Mouse (Mus musculus) MEL (cell line): Measurements from ENCODE around the gene Selenon. TPM values are rescaled to one million over a fixed set of nuclear protein-coding genes. Genes with fewer than 3 reads are reported as not detected.

ENCODE experiments used
- DNase-seq: peaks from one replicate; pipeline ENCODE4 v3.0.0; 2011; ENCODE audit warnings: low read depth, low spot score
- H3K27ac ChIP-seq: 2 replicates; pipeline ENCODE4 v1.5.1; 2012; ENCODE audit warnings: low read depth, mild to moderate bottlenecking, control low read depth, low read length, moderate library complexity; ENCODE audit not compliant: control insufficient read depth
- H3K27me3 ChIP-seq, 2 experiments: fragments of 150-350 bp in 1 of 2; sonication (generic) in 1 of 2; 2 replicates each; pipeline ENCODE4 v1.6.1; 2012; ENCODE audit warnings: low read length in 2 of 2, mild to moderate bottlenecking in 2 of 2, improper control_type of control experiment in 1 of 2, moderate library complexity in 1 of 2; ENCODE audit not compliant: insufficient read depth in 2 of 2, control insufficient read depth in 1 of 2
- H3K36me3 ChIP-seq, 2 experiments: 2 replicates each; pipeline ENCODE4 v1.6.1; 2012 to 2014; ENCODE audit warnings: low read length in 2 of 2, improper control_type of control experiment in 1 of 2, inconsistent platforms in 1 of 2, mild to moderate bottlenecking in 1 of 2; ENCODE audit not compliant: insufficient read depth in 2 of 2, control insufficient read depth in 1 of 2
- H3K4me1 ChIP-seq, 2 experiments: fragments of 150-350 bp in 1 of 2; sonication (generic) in 1 of 2; 2 replicates each; pipeline ENCODE4 v1.6.1; 2012; ENCODE audit warnings: low read length in 2 of 2, improper control_type of control experiment in 1 of 2, mild to moderate bottlenecking in 1 of 2; ENCODE audit not compliant: insufficient read depth in 2 of 2, control insufficient read depth in 1 of 2
- H3K4me3 ChIP-seq, 2 experiments: fragments of 150-350 bp in 1 of 2; sonication (generic) in 1 of 2; 2 replicates each; pipeline ENCODE4 v1.5.1; 2012; ENCODE audit warnings: low read depth in 2 of 2, low read length in 2 of 2, mild to moderate bottlenecking in 2 of 2, moderate library complexity in 2 of 2, control low read depth in 1 of 2, improper control_type of control experiment in 1 of 2; ENCODE audit not compliant: control insufficient read depth in 1 of 2, insufficient read depth in 1 of 2
- H3K79me2 ChIP-seq: 2 replicates; pipeline ENCODE4 v1.6.1; 2012; ENCODE audit warnings: mild to moderate bottlenecking, low read length, moderate library complexity; ENCODE audit not compliant: control insufficient read depth, poor library complexity, insufficient read depth
- H3K9ac ChIP-seq: 2 replicates; pipeline ENCODE4 v1.6.1; 2012; ENCODE audit warnings: low read depth, mild to moderate bottlenecking, control low read depth, low read length, moderate library complexity; ENCODE audit not compliant: control insufficient read depth, poor library complexity, severe bottlenecking
- H3K9me3 ChIP-seq: fragments of 150-350 bp; sonication (generic); replicated peaks from 2 replicates; pipeline ENCODE4 v1.6.1; 2012; ENCODE audit warnings: mild to moderate bottlenecking, low read length, improper control_type of control experiment, moderate library complexity; ENCODE audit not compliant: insufficient read depth
- BHLHE40 ChIP-seq: IDR thresholded peaks from 2 replicates; pipeline ENCODE4 v1.6.1; 2012; ENCODE audit warnings: low read depth, mild to moderate bottlenecking, inconsistent platforms, low read length, improper control_type of control experiment, borderline replicate concordance
- CHD1 ChIP-seq: IDR thresholded peaks from 2 replicates; pipeline ENCODE4 v1.6.1; 2012; ENCODE audit warnings: low read depth, mild to moderate bottlenecking, inconsistent platforms, low read length, improper control_type of control experiment
- CHD2 ChIP-seq: IDR thresholded peaks from 2 replicates; pipeline ENCODE4 v1.6.1; 2011; ENCODE audit warnings: low read length, improper control_type of control experiment
- CTCF ChIP-seq, 3 experiments: IDR thresholded peaks in 2 of 3; conservative IDR thresholded peaks in 1 of 3; 2 replicates each; pipeline ENCODE4 v1.5.1; 2011 to 2012; ENCODE audit warnings: low read length in 3 of 3, low read depth in 2 of 3, mild to moderate bottlenecking in 2 of 3, improper control_type of control experiment in 1 of 3, inconsistent platforms in 1 of 3, mixed read lengths in 1 of 3, moderate library complexity in 1 of 3; ENCODE audit not compliant: control insufficient read depth in 1 of 3, insufficient read depth in 1 of 3, poor library complexity in 1 of 3, severe bottlenecking in 1 of 3
- E2F4 ChIP-seq: IDR thresholded peaks from 2 replicates; pipeline ENCODE4 v1.6.1; 2011; ENCODE audit warnings: low read depth, low read length, improper control_type of control experiment, borderline replicate concordance
- ELF1 ChIP-seq: IDR thresholded peaks from 2 replicates; pipeline ENCODE4 v1.6.1; 2014; ENCODE audit warnings: low read depth, mild to moderate bottlenecking, inconsistent platforms, low read length, improper control_type of control experiment, moderate library complexity
- EP300 ChIP-seq, 2 experiments: IDR thresholded peaks; 2 replicates each; pipeline ENCODE4 v1.6.1; 2011; ENCODE audit warnings: improper control_type of control experiment in 2 of 2, low read length in 2 of 2, low read depth in 1 of 2, mild to moderate bottlenecking in 1 of 2
- ETS1 ChIP-seq: IDR thresholded peaks from 2 replicates; pipeline ENCODE4 v1.6.1; 2012; ENCODE audit warnings: low read depth, mild to moderate bottlenecking, inconsistent platforms, low read length, improper control_type of control experiment, moderate library complexity
- GABPA ChIP-seq: IDR thresholded peaks from 2 replicates; pipeline ENCODE4 v1.6.1; 2012; ENCODE audit warnings: low read depth, mild to moderate bottlenecking, inconsistent platforms, low read length, improper control_type of control experiment, moderate library complexity
- GATA1 ChIP-seq: IDR thresholded peaks from 2 replicates; pipeline ENCODE4 v1.6.1; 2011; ENCODE audit warnings: low read depth, low read length, improper control_type of control experiment
- HCFC1 ChIP-seq: IDR thresholded peaks from 2 replicates; pipeline ENCODE4 v1.6.1; 2012; ENCODE audit warnings: low read depth, mild to moderate bottlenecking, inconsistent platforms, low read length, improper control_type of control experiment, moderate library complexity
- JUND ChIP-seq: IDR thresholded peaks from 2 replicates; pipeline ENCODE4 v1.6.1; 2011; ENCODE audit warnings: low read depth, mild to moderate bottlenecking, improper control_type of control experiment, low read length
- KAT2A ChIP-seq: conservative IDR thresholded peaks from 2 replicates; pipeline ENCODE4 v1.6.1; 2012; ENCODE audit warnings: low read depth, low read length, improper control_type of control experiment, inconsistent platforms
- MAFK ChIP-seq: IDR thresholded peaks from 2 replicates; pipeline ENCODE4 v1.6.1; 2011; ENCODE audit warnings: low read depth, mild to moderate bottlenecking, low read length, improper control_type of control experiment, borderline replicate concordance
- MAX ChIP-seq: IDR thresholded peaks from 2 replicates; pipeline ENCODE4 v1.6.1; 2011; ENCODE audit warnings: low read length, improper control_type of control experiment
- MAZ ChIP-seq: IDR thresholded peaks from 2 replicates; pipeline ENCODE4 v1.6.1; 2012; ENCODE audit warnings: low read depth, mild to moderate bottlenecking, inconsistent platforms, low read length, improper control_type of control experiment
- MEF2A ChIP-seq: IDR thresholded peaks from 2 replicates; pipeline ENCODE4 v1.6.1; 2014; ENCODE audit warnings: low read depth, mild to moderate bottlenecking, inconsistent platforms, low read length, improper control_type of control experiment; ENCODE audit not compliant: poor library complexity, insufficient replicate concordance, severe bottlenecking; ENCODE audit errors: extremely low read depth
- MXI1 ChIP-seq: IDR thresholded peaks from 2 replicates; pipeline ENCODE4 v1.6.1; 2011; ENCODE audit warnings: mild to moderate bottlenecking, low read depth, low read length, improper control_type of control experiment
- MYB ChIP-seq: IDR thresholded peaks from 2 replicates; pipeline ENCODE4 v1.6.1; 2011; ENCODE audit warnings: mild to moderate bottlenecking, low read depth, low read length, improper control_type of control experiment
- MYC ChIP-seq: IDR thresholded peaks from 2 replicates; pipeline ENCODE4 v1.6.1; 2011; ENCODE audit warnings: low read depth, mild to moderate bottlenecking, low read length, improper control_type of control experiment, moderate library complexity
- NELFE ChIP-seq: IDR thresholded peaks from 2 replicates; pipeline ENCODE4 v1.6.1; 2011; ENCODE audit warnings: low read depth, low read length, improper control_type of control experiment
- NRF1 ChIP-seq: IDR thresholded peaks from 2 replicates; pipeline ENCODE4 v1.6.1; 2014; ENCODE audit warnings: low read depth, mild to moderate bottlenecking, inconsistent platforms, low read length, improper control_type of control experiment, moderate library complexity; ENCODE audit not compliant: poor library complexity, insufficient read depth, severe bottlenecking
- POLR2A ChIP-seq, 2 experiments: IDR thresholded peaks; 2 replicates each; pipeline ENCODE4 v1.6.1; 2011 to 2012; ENCODE audit warnings: low read length in 2 of 2, mild to moderate bottlenecking in 2 of 2, control low read depth in 1 of 2, improper control_type of control experiment in 1 of 2, low read depth in 1 of 2, moderate library complexity in 1 of 2; ENCODE audit not compliant: control insufficient read depth in 1 of 2, insufficient read depth in 1 of 2, poor library complexity in 1 of 2
- POLR2AphosphoS2 ChIP-seq: IDR thresholded peaks from 2 replicates; pipeline ENCODE4 v1.6.1; 2011; ENCODE audit warnings: low read length, improper control_type of control experiment
- RAD21 ChIP-seq: IDR thresholded peaks from 2 replicates; pipeline ENCODE4 v1.6.1; 2011; ENCODE audit warnings: mild to moderate bottlenecking, low read depth, low read length, improper control_type of control experiment
- RCOR1 ChIP-seq: IDR thresholded peaks from 2 replicates; pipeline ENCODE4 v1.6.1; 2012; ENCODE audit warnings: low read depth, mild to moderate bottlenecking, inconsistent platforms, low read length, improper control_type of control experiment
- SIN3A ChIP-seq: IDR thresholded peaks from 2 replicates; pipeline ENCODE4 v1.6.1; 2012; ENCODE audit warnings: low read length, improper control_type of control experiment, inconsistent platforms
- SMC3 ChIP-seq: IDR thresholded peaks from 2 replicates; pipeline ENCODE4 v1.6.1; 2011; ENCODE audit warnings: low read depth, low read length, improper control_type of control experiment
- TAL1 ChIP-seq: IDR thresholded peaks from 2 replicates; pipeline ENCODE4 v1.6.1; 2012; ENCODE audit warnings: mild to moderate bottlenecking, inconsistent platforms, low read length, moderate library complexity, mixed read lengths
- TBP ChIP-seq: IDR thresholded peaks from 2 replicates; pipeline ENCODE4 v1.8.0; 2011; ENCODE audit warnings: low read depth, low read length, improper control_type of control experiment
- TCF12 ChIP-seq: IDR thresholded peaks from 2 replicates; pipeline ENCODE4 v1.6.1; 2014; ENCODE audit warnings: low read depth, mild to moderate bottlenecking, inconsistent platforms, low read length, improper control_type of control experiment, moderate library complexity
- USF1 ChIP-seq: IDR thresholded peaks from 2 replicates; pipeline ENCODE4 v1.6.1; 2014; ENCODE audit warnings: low read depth, mild to moderate bottlenecking, inconsistent platforms, low read length, improper control_type of control experiment, moderate library complexity
- USF2 ChIP-seq, 2 experiments: IDR thresholded peaks; 2 replicates each; pipeline ENCODE4 v1.6.1; 2011 to 2012; ENCODE audit warnings: improper control_type of control experiment in 2 of 2, low read length in 2 of 2, borderline replicate concordance in 1 of 2, inconsistent platforms in 1 of 2, low read depth in 1 of 2, mild to moderate bottlenecking in 1 of 2; ENCODE audit not compliant: insufficient read depth in 1 of 2
- ZC3H11A ChIP-seq: IDR thresholded peaks from 2 replicates; pipeline ENCODE4 v1.6.1; 2012; ENCODE audit warnings: low read depth, mild to moderate bottlenecking, inconsistent platforms, low read length, improper control_type of control experiment
- ZKSCAN1 ChIP-seq: IDR thresholded peaks from 2 replicates; pipeline ENCODE4 v1.6.1; 2012; ENCODE audit warnings: low read depth, mild to moderate bottlenecking, inconsistent platforms, low read length, improper control_type of control experiment, moderate library complexity
- ZMIZ1 ChIP-seq: IDR thresholded peaks from 2 replicates; pipeline ENCODE4 v1.6.1; 2012; ENCODE audit warnings: low read depth, mild to moderate bottlenecking, inconsistent platforms, low read length, improper control_type of control experiment, moderate library complexity
- polyA plus RNA-seq, 2 experiments: library from polyadenylated mRNA; stranded (reverse) in 1 of 2; unstranded in 1 of 2; fragments of >175 nt in 1 of 2; fragments of >200 nt in 1 of 2; gene quantifications; 2 replicates each; pipeline versions ENCODE4 v1.2.1 to v1.2.4; 2012; ENCODE audit warnings: low replicate concordance in 2 of 2, low read depth in 1 of 2; ENCODE audit not compliant: insufficient read length in 2 of 2, insufficient read depth in 1 of 2, missing spikeins in 1 of 2
- total RNA-seq: library from RNA; depleted of rRNA; stranded (reverse); fragments of 300-350 nt; gene quantifications from 2 replicates; pipeline ENCODE4 v1.2.3, GENCODE M21; 2012

Gene Selenon
- total and polyA plus RNA-seq, 3 experiments = 2.9 to 16.3 TPM; not detected in 1

GRCm38 (mm10) chr4:134496595-134497210 lies 55.3 kb downstream of the Selenon start, which contains the start of gene Paqr7:
Gene Paqr7 (plus strand): TSS chr4:134496697.
- peak within 1 kb of the TSS; percentile 20 for H3K9ac ChIP-seq

GRCm38 (mm10) chr4:134495546-134495923 lies 56.4 kb downstream of the Selenon start:
- Histone ChIP-seq H3K9ac (no peak overlapping the region), H3K4me1 (peaks cover 8 to 46% of the 10 kb centered on the region in 2 experiments), H3K4me3 (no peak overlapping the region), H3K36me3 (peaks cover 0 to 18% of the 10 kb centered on the region in 2 experiments; a peak in 2 of 4 replicates), H3K79me2 (no peaks in the 10 kb centered on the region), H3K9me3 (no peaks in the 10 kb centered on the region), H3K27ac (no peak overlapping the region), H3K27me3 (no peaks in the 10 kb centered on the region)
- no peak for TF ChIP-seq USF2 (IDR thresholded peaks at IDR 0.05; ENCODE audit: borderline replicate concordance in 1 of 2, insufficient read depth in 1 of 2, low read depth in 1 of 2, low read length in 2 of 2)
- no peak for DNase-seq

More at GRCm38 (mm10) chr4:134496595-134497210, 55.3 kb downstream of the Selenon start, which contains the start of gene Paqr7:
- peak within 1 kb of the TSS; percentile 26; the same call in 1 of the 2 replicates for H3K27ac ChIP-seq
- peaks cover 8 to 46% of the 10 kb centered on the region in 2 experiments for H3K4me1 ChIP-seq
- DNase-seq = peak; percentile 82
- H3K9me3 ChIP-seq = no peaks in the 10 kb centered on the region
- H3K4me3 ChIP-seq = peak within 1 kb of the TSS; percentile 35 to 51
- no peaks in the 10 kb centered on the region for H3K27me3 ChIP-seq
- TF ChIP-seq TCF12 (no peak), TBP (no peak), MYB (no peak), POLR2AphosphoS2 (no peak), NRF1 (0 out of 2 replicates have a peak, but pooled peaks have one; percentile 13), CHD1 (no peak), EP300 (IDR thresholded peaks at IDR 0.05; ENCODE audit: low read depth in 1 of 2, low read length in 2 of 2) (0 out of 4 replicates have a peak, but pooled peaks of 1 of the 2 experiments have one; percentile 6), MAFK (no peak), MYC (no peak), KAT2A (no peak), SMC3 (no peak), RAD21 (no peak), ETS1 (peak; percentile 35; the same call in 1 of the 2 replicates), ZC3H11A (no peak), CHD2 (no peak), HCFC1 (no peak), NELFE (no peak), GABPA (no peak), ZMIZ1 (no peak), USF2 (IDR thresholded peaks at IDR 0.05; ENCODE audit: borderline replicate concordance in 1 of 2, insufficient read depth in 1 of 2, low read depth in 1 of 2, low read length in 2 of 2) (no peak), RCOR1 (no peak), ZKSCAN1 (no peak), MEF2A (no peak), CTCF (IDR thresholded peaks at IDR 0.05 in 2 of 3, conservative IDR thresholded peaks at IDR 0.05 in 1 of 3; ENCODE audit: control insufficient read depth in 1 of 3, insufficient read depth in 1 of 3, low read depth in 2 of 3, low read length in 3 of 3, poor library complexity in 1 of 3, severe bottlenecking in 1 of 3) (0 out of 6 replicates have a peak, but pooled peaks of 1 of the 3 experiments have one; percentile 5), MXI1 (no peak), JUND (no peak), SIN3A (no peak; the same call in 1 of the 2 replicates), POLR2A (IDR thresholded peaks at IDR 0.05; ENCODE audit: control insufficient read depth in 1 of 2, insufficient read depth in 1 of 2, low read depth in 1 of 2, low read length in 2 of 2, poor library complexity in 1 of 2) (no peak), ELF1 (no peak), USF1 (no peak), E2F4 (no peak), MAZ (no peak; the same call in 1 of the 2 replicates), BHLHE40 (no peak), MAX (no peak), TAL1 (peak; percentile 23), GATA1 (peak; percentile 59)
- H3K79me2 ChIP-seq = no peaks in the 10 kb centered on the region
- peaks cover 0 to 18% of the 10 kb centered on the region in 2 experiments; a peak in 2 of 4 replicates for H3K36me3 ChIP-seq
